In the genomic region with DNA sequence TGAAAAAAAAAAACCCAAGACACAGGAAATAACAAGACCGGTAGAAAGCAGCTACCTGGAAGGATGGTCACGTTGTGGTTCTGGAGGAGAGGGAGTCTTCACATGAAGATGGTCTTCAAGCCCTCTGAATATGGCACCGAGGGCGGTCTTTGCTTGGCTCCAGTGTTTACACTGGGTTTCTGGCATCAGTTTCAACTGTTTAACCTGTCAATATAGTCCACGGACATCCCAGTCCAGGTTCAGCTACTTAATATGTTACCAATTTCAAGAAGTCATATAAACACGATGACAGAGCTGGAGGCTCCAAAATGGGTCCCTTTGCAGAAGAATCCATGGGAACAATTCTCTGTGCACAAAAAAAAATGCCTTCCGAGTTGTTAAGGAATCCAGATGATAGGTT, we compare ENCODE assay signal across 29 mouse cellular contexts. TPM values are rescaled to one million over a fixed set of nuclear protein-coding genes. Genes with fewer than 3 reads are reported as not detected.
A peak's percentile ranks its signal among the peaks of the same experiment; 100 is the strongest.
DNase-seq lines count a peak whose midpoint lies in the region; ATAC-seq and TF ChIP-seq lines count a peak whose summit lies in the region.
"Had no signal": no experiment of that assay in that cellular context is flagged by ENCODE, and none has a peak within 500 bp of the region (broad histone marks: within the 10 kb centered on the region; RNA-seq: fewer than 3 reads in every experiment).

Gene Klkb1 (minus strand): TSS at position 173 of the 400 bp plus-strand sequence.

- no peak within 1 kb of the TSS for H3K4me3 ChIP-seq in liver, embryonic 13.5 days (replicated peaks)
- H3K4me3 ChIP-seq in liver, embryonic 11.5 days (ENCODE audit: low read depth, low read length): no peak within 1 kb of the TSS
- peak within 1 kb of the TSS; percentile 34 for H3K4me3 ChIP-seq in liver, postnatal 0 days (ENCODE audit: low read depth, low read length)
- H3K4me3 ChIP-seq: embryonic facial prominence, embryonic 10.5 days; embryonic facial prominence, embryonic 13.5 days; erythroblast, embryonic 14.5 days; forebrain, embryonic 12.5 days; forebrain, embryonic 15.5 days; heart, adult 2 months; heart, embryonic 10.5 days; heart, embryonic 13.5 days; hindbrain, embryonic 12.5 days; hindbrain, embryonic 15.5 days had no signal

- no peaks in the 10 kb centered on the region for H3K4me1 ChIP-seq in liver, embryonic 13.5 days (replicated peaks)
- H3K4me1 ChIP-seq in liver, embryonic 11.5 days (replicated peaks; ENCODE audit: control insufficient read depth, insufficient read depth, low read length): no peaks in the 10 kb centered on the region
- peaks cover 3% of the 10 kb centered on the region; the same call in 1 of the 2 replicates for H3K4me1 ChIP-seq in liver, postnatal 0 days (ENCODE audit: insufficient read depth)
- H3K4me1 ChIP-seq: embryonic facial prominence, embryonic 10.5 days; embryonic facial prominence, embryonic 13.5 days; forebrain, embryonic 12.5 days; heart, embryonic 10.5 days; heart, embryonic 13.5 days; hindbrain, embryonic 12.5 days; hindbrain, embryonic 15.5 days had no signal

- H3K9ac ChIP-seq in liver, embryonic 13.5 days: no peak within 1 kb of the TSS
- no peak within 1 kb of the TSS for H3K9ac ChIP-seq in liver, embryonic 11.5 days (ENCODE audit: low read depth, low read length)
- H3K9ac ChIP-seq in liver, postnatal 0 days (replicated peaks): no peak within 1 kb of the TSS
- H3K9ac ChIP-seq: embryonic facial prominence, embryonic 13.5 days; forebrain, embryonic 12.5 days; forebrain, embryonic 15.5 days; heart, embryonic 13.5 days; hindbrain, embryonic 12.5 days; hindbrain, embryonic 15.5 days had no signal

- no peaks in the 10 kb centered on the region for H3K36me3 ChIP-seq in liver, embryonic 13.5 days
- H3K36me3 ChIP-seq in liver, embryonic 11.5 days (ENCODE audit: control insufficient read depth, insufficient read depth, low read length): no peaks in the 10 kb centered on the region
- no peaks in the 10 kb centered on the region for H3K36me3 ChIP-seq in liver, postnatal 0 days (replicated peaks; ENCODE audit: insufficient read depth, low read length)
- H3K36me3 ChIP-seq: embryonic facial prominence, embryonic 10.5 days; embryonic facial prominence, embryonic 13.5 days; forebrain, embryonic 12.5 days; forebrain, embryonic 15.5 days; heart, embryonic 10.5 days; heart, embryonic 13.5 days; hindbrain, embryonic 12.5 days; hindbrain, embryonic 15.5 days had no signal

- no peak within 1 kb of the TSS for H3K27ac ChIP-seq in liver, embryonic 13.5 days
- H3K27ac ChIP-seq in liver, embryonic 11.5 days (ENCODE audit: low read depth, low read length): no peak within 1 kb of the TSS
- peak within 1 kb of the TSS; percentile 63 for H3K27ac ChIP-seq in liver, postnatal 0 days (ENCODE audit: low read depth)
- H3K27ac ChIP-seq: embryonic facial prominence, embryonic 10.5 days; embryonic facial prominence, embryonic 13.5 days; forebrain, embryonic 12.5 days; forebrain, embryonic 15.5 days; heart, adult 2 months; heart, embryonic 10.5 days; heart, embryonic 13.5 days; hindbrain, embryonic 12.5 days; hindbrain, embryonic 15.5 days had no signal

- intact Hi-C loops in heart, postnatal 14 days (cut with DNase I): no loop called here

- no peak for TF ChIP-seq CTCF in liver, postnatal 0 days (IDR thresholded peaks at IDR 0.05; ENCODE audit: low read depth)

- H3K4me2 ChIP-seq in liver, embryonic 13.5 days: no peak within 1 kb of the TSS
- no peak within 1 kb of the TSS for H3K4me2 ChIP-seq in liver, embryonic 11.5 days
- H3K4me2 ChIP-seq in liver, postnatal 0 days (ENCODE audit: low read depth, low read length): peak within 1 kb of the TSS; percentile 39
- H3K4me2 ChIP-seq: embryonic facial prominence, embryonic 13.5 days; forebrain, embryonic 12.5 days; forebrain, embryonic 15.5 days; heart, embryonic 13.5 days; hindbrain, embryonic 12.5 days; hindbrain, embryonic 15.5 days had no signal

- peak; percentile 76 for DNase-seq in heart, adult 11 months
- DNase-seq in heart, postnatal 14 days: no peak
- DNase-seq in liver, embryonic 13.5 days: no peak
- no peak for DNase-seq in liver, embryonic 11.5 days (ENCODE audit: low spot score)
- peak; percentile 37 for DNase-seq in liver, postnatal 0 days
- no peak for DNase-seq in spleen, postnatal 14 days (ENCODE audit: low spot score in 2 of 2)
- DNase-seq: adrenal gland, adult 8-10 months; adrenal gland, postnatal 25 days; cerebellum, adult 11-12 months; cerebellum, adult 8-10 months; cerebellum, postnatal 10 days; cerebellum, postnatal 36 days; embryo, embryonic 11 days; gastrocnemius, postnatal 25 days; heart, adult 2 months had no signal

- no peaks in the 10 kb centered on the region for H3K27me3 ChIP-seq in liver, embryonic 13.5 days
- H3K27me3 ChIP-seq in liver, embryonic 11.5 days (replicated peaks; ENCODE audit: control insufficient read depth, insufficient read depth, low read length): no peaks in the 10 kb centered on the region
- H3K27me3 ChIP-seq in liver, postnatal 0 days (ENCODE audit: insufficient read depth, low read length): no peaks in the 10 kb centered on the region
- H3K27me3 ChIP-seq: embryonic facial prominence, embryonic 13.5 days; forebrain, embryonic 12.5 days; forebrain, embryonic 15.5 days; heart, embryonic 13.5 days; hindbrain, embryonic 12.5 days; hindbrain, embryonic 15.5 days had no signal

- TF ChIP-seq EP300 in liver, postnatal 0 days (IDR thresholded peaks at IDR 0.05; ENCODE audit: low read depth): peak; percentile 16; the same call in 1 of the 2 replicates

- ATAC-seq in liver, embryonic 13.5 days (ENCODE audit: low read depth): peak; percentile 45; the same call in 1 of the 2 replicates
- no peak for ATAC-seq in liver, embryonic 11.5 days (replicated peaks; ENCODE audit: low FRiP score)
- ATAC-seq in liver, postnatal 0 days: peak; percentile 94
- ATAC-seq: activated CD4-positive, CD25-positive, alpha-beta regulatory T cell, adult 4 months; forebrain, embryonic 15.5 days had no signal

- WGBS in liver, embryonic 13.5 days (ENCODE audit: insufficient replicate concordance): 57% methylated on average over 7 of the region's 7 CpGs
- 78% methylated on average over 7 of the region's 7 CpGs for WGBS in liver, embryonic 11.5 days
- WGBS in liver, postnatal 0 days (ENCODE audit: insufficient replicate concordance): 58% methylated on average over 7 of the region's 7 CpGs

- no peaks in the 10 kb centered on the region for H3K9me3 ChIP-seq in liver, embryonic 13.5 days (replicated peaks)
- no peaks in the 10 kb centered on the region for H3K9me3 ChIP-seq in liver, embryonic 11.5 days (ENCODE audit: control insufficient read depth, low read length)
- no peaks in the 10 kb centered on the region for H3K9me3 ChIP-seq in liver, postnatal 0 days (ENCODE audit: low read length)
- H3K9me3 ChIP-seq: embryonic facial prominence, embryonic 10.5 days; embryonic facial prominence, embryonic 13.5 days; forebrain, embryonic 12.5 days; forebrain, embryonic 15.5 days; heart, embryonic 10.5 days; heart, embryonic 13.5 days; hindbrain, embryonic 12.5 days; hindbrain, embryonic 15.5 days had no signal

RNA-seq across cellular contexts. Expression of gene Klkb1, which starts in this region (rescaled TPM):
- total RNA-seq in heart, postnatal 14 days (2021): not detected
- polyA plus RNA-seq in liver, embryonic 13.5 days (2015; fragmentation: Nextera tagmentation; extraction: Ambion mirVana): 2.2 and 2.5 TPM in 2 replicates
- 0.35 and 0.41 TPM in 2 replicates for polyA plus RNA-seq in liver, embryonic 11.5 days (2014; fragmentation: Nextera tagmentation; extraction: Ambion mirVana)
- 29.5 and 30.1 TPM in 2 replicates for polyA plus RNA-seq in liver, postnatal 0 days (2015; fragmentation: Nextera tagmentation; extraction: Ambion mirVana)
- total RNA-seq: adrenal gland, postnatal 25 days; ES-E14; gastrocnemius, postnatal 25 days; heart, adult 2 months; heart, postnatal 25 days; hematopoietic stem cell, adult 5-6 weeks had no signal
- polyA plus RNA-seq: embryonic facial prominence, embryonic 10.5 days; erythroblast, embryonic 14.5 days; forebrain, embryonic 15.5 days; heart, embryonic 10.5 days; heart, embryonic 13.5 days; heart, embryonic 16.5 days; hindbrain, embryonic 12.5 days had no signal

Comparison
In these comparisons a context has a peak if more than half of its experiments do, and no peak if none do; other contexts are left out.
1. DNase-seq: peak in heart, adult 11 months (single experiment) and liver, postnatal 0 days (single experiment); none in heart, postnatal 14 days (0 of 2), liver, embryonic 13.5 days (single experiment), liver, embryonic 11.5 days (single experiment) and spleen, postnatal 14 days (0 of 2).